Mouse (Mus musculus) C2C12 (cell line): ENCODE data around the gene Duoxa2. TPM values are rescaled to one million over a fixed set of nuclear protein-coding genes. Genes with fewer than 3 reads are reported as not detected.

Experiments
- H3K27me3 ChIP-seq: one replicate; pipeline ENCODE4 v1.6.1; 2011; ENCODE audit not compliant: control insufficient read depth, insufficient read depth, insufficient read length
- H3K36me3 ChIP-seq: one replicate; pipeline ENCODE4 v1.6.1; 2011; ENCODE audit not compliant: control insufficient read depth, insufficient read depth
- H3K4me3 ChIP-seq: one replicate; pipeline ENCODE4 v1.5.1; 2011; ENCODE audit warnings: mild to moderate bottlenecking, control low read depth; ENCODE audit not compliant: poor library complexity, insufficient read depth, severe bottlenecking
- H3K79me2 ChIP-seq: one replicate; pipeline ENCODE4 v1.6.1; 2011; ENCODE audit not compliant: control insufficient read depth, insufficient read depth
- H3K79me3 ChIP-seq: one replicate; pipeline ENCODE4 v1.6.1; 2011; ENCODE audit warnings: low read depth, control low read depth
- H3ac ChIP-seq: one replicate; pipeline ENCODE3; 2011; ENCODE audit warnings: low read depth; ENCODE audit not compliant: control insufficient read depth, insufficient read length
- CEBPB ChIP-seq: IDR thresholded peaks from one replicate; pipeline ENCODE4 v1.6.1; 2011; ENCODE audit warnings: low read depth, mild to moderate bottlenecking, control low read depth, moderate library complexity
- CTCF ChIP-seq: IDR thresholded peaks from one replicate; pipeline ENCODE4 v1.5.1; 2011; ENCODE audit not compliant: control insufficient read depth, insufficient read depth, insufficient read length
- FOSL1 ChIP-seq: IDR thresholded peaks from one replicate; pipeline ENCODE4 v1.8.0; 2011; ENCODE audit warnings: mild to moderate bottlenecking, low read length; ENCODE audit not compliant: poor library complexity, insufficient read depth, severe bottlenecking
- MAX ChIP-seq: IDR thresholded peaks from one replicate; pipeline ENCODE4 v1.6.1; 2011; ENCODE audit warnings: mild to moderate bottlenecking, control low read depth
- MYOD1 ChIP-seq: IDR thresholded peaks from one replicate; pipeline ENCODE4 v1.6.1; 2011; ENCODE audit warnings: low read depth; ENCODE audit not compliant: control insufficient read depth, insufficient read length
- MYOG ChIP-seq: IDR thresholded peaks from one replicate; pipeline ENCODE4 v1.6.1; 2011; ENCODE audit not compliant: control insufficient read depth, insufficient read length; ENCODE audit errors: extremely low read depth
- USF1 ChIP-seq: IDR thresholded peaks from one replicate; pipeline ENCODE4 v1.6.1; 2011; ENCODE audit warnings: low read depth, mild to moderate bottlenecking, control low read depth, moderate library complexity
- polyA plus RNA-seq: library from polyadenylated mRNA; unstranded; fragments of >200 nt; fragmentation: generic; extraction: Trizol; gene quantifications from one replicate; pipeline ENCODE4 v1.2.1, GENCODE M21; 2012; ENCODE audit warnings: missing spikeins

Duoxa2 gene
- polyA plus RNA-seq, 1 experiment: not detected

- no peak within 1 kb of the TSS for H3K4me3 ChIP-seq
- H3K36me3 ChIP-seq: no peaks in the 10 kb centered on the region
- no peaks in the 10 kb centered on the region for H3K79me3 ChIP-seq
- TF ChIP-seq USF1 (no peak), FOSL1 (no peak), MAX (no peak), CTCF (no peak), MYOD1 (no peak), MYOG (no peak), CEBPB (no peak)
- H3K79me2 ChIP-seq: no peaks in the 10 kb centered on the region
- no peaks in the 10 kb centered on the region for H3K27me3 ChIP-seq
- no peak within 1 kb of the TSS for H3ac ChIP-seq
Measured at GRCm38 (mm10) chr2:122313536-122313935, 14.8 kb downstream of the Duoxa2 start, which contains the start of gene Duoxa1. Gene Duoxa1, minus strand, starts transcription at chr2:122313730.

GRCm38 (mm10) chr2:122315372-122315771 is 16.7 kb downstream of the Duoxa2 start, which contains the start of gene Duox1:
Gene Duox1, plus strand, starts transcription at chr2:122315672.
- H3K4me3 ChIP-seq: no peak within 1 kb of the TSS
- TF ChIP-seq FOSL1 (no peak), USF1 (no peak), MAX (no peak), MYOD1 (no peak), MYOG (no peak), CEBPB (no peak), CTCF (no peak)
- no peaks in the 10 kb centered on the region for H3K36me3 ChIP-seq
- no peaks in the 10 kb centered on the region for H3K27me3 ChIP-seq
- no peaks in the 10 kb centered on the region for H3K79me3 ChIP-seq
- H3ac ChIP-seq: no peak within 1 kb of the TSS
- no peaks in the 10 kb centered on the region for H3K79me2 ChIP-seq

GRCm38 (mm10) chr2:122317384-122317783 is 18.7 kb downstream of the Duoxa2 start:
- no peak overlapping the region for H3K4me3 ChIP-seq
- H3K36me3 ChIP-seq: no peaks in the 10 kb centered on the region
- H3K27me3 ChIP-seq: no peaks in the 10 kb centered on the region
- H3K79me3 ChIP-seq: no peaks in the 10 kb centered on the region
- no peaks in the 10 kb centered on the region for H3K79me2 ChIP-seq
- TF ChIP-seq MYOD1 (no peak), FOSL1 (no peak), USF1 (no peak), MAX (no peak), MYOG (no peak), CTCF (no peak), CEBPB (no peak)
- H3ac ChIP-seq: no peak overlapping the region

- Histone ChIP-seq H3K79me3 (no peaks in the 10 kb centered on the region), H3ac (no peak overlapping the region), H3K4me3 (no peak overlapping the region), H3K79me2 (no peaks in the 10 kb centered on the region), H3K36me3 (no peaks in the 10 kb centered on the region), H3K27me3 (no peaks in the 10 kb centered on the region)
- TF ChIP-seq CEBPB (no peak), CTCF (no peak), MYOG (no peak), MYOD1 (no peak), FOSL1 (no peak), MAX (no peak), USF1 (no peak)
Measured at GRCm38 (mm10) chr2:122323960-122324359, 25.3 kb downstream of the Duoxa2 start.

GRCm38 (mm10) chr2:122324586-122324985 is 25.9 kb downstream of the Duoxa2 start:
- TF ChIP-seq CEBPB (no peak), CTCF (no peak), MAX (no peak), MYOG (no peak), FOSL1 (no peak), MYOD1 (no peak), USF1 (no peak)
- H3K79me2 ChIP-seq: no peaks in the 10 kb centered on the region
- H3K27me3 ChIP-seq: no peaks in the 10 kb centered on the region
- H3K4me3 ChIP-seq: no peak overlapping the region
- no peaks in the 10 kb centered on the region for H3K36me3 ChIP-seq
- H3ac ChIP-seq: no peak overlapping the region
- no peaks in the 10 kb centered on the region for H3K79me3 ChIP-seq

- H3K4me3 ChIP-seq: no peak overlapping the region
- no peak overlapping the region for H3ac ChIP-seq
- no peaks in the 10 kb centered on the region for H3K79me3 ChIP-seq
- no peaks in the 10 kb centered on the region for H3K27me3 ChIP-seq
- no peaks in the 10 kb centered on the region for H3K79me2 ChIP-seq
- H3K36me3 ChIP-seq: no peaks in the 10 kb centered on the region
- TF ChIP-seq CTCF (no peak), USF1 (no peak), MAX (no peak), FOSL1 (no peak)
Measured at GRCm38 (mm10) chr2:122325361-122325760, 26.7 kb downstream of the Duoxa2 start.
